Mouse (Mus musculus) G1E-ER4 (cell line): ENCODE measurements around the gene Ednrb. TPM values are rescaled to one million over a fixed set of nuclear protein-coding genes. Genes with fewer than 3 reads are reported as not detected.

ENCODE experiments used
- GATA1 ChIP-seq: IDR thresholded peaks from one replicate; pipeline ENCODE4 v1.8.0; 2012; ENCODE audit warnings: low read length, inconsistent platforms
- polyA plus RNA-seq: library from polyadenylated mRNA; stranded (reverse); fragments of >175 nt; gene quantifications from 2 replicates; pipeline ENCODE4 v1.2.3, GENCODE M21; 2012

Ednrb gene
- not detected in 2 replicates for polyA plus RNA-seq

- TF ChIP-seq GATA1 = no peak
Observed at GRCm38 (mm10) chr14:103844011-103844549, at the start of gene Ednrb. Ednrb (minus strand) TSS chr14:103844402.

GRCm38 (mm10) chr14:103892411-103892938 lies 48.3 kb upstream of the Ednrb start:
- TF ChIP-seq GATA1 = no peak

- TF ChIP-seq GATA1 = no peak
Observed at GRCm38 (mm10) chr14:103890761-103891160, 46.6 kb upstream of the Ednrb start.

GRCm38 (mm10) chr14:103884892-103885575 lies 40.8 kb upstream of the Ednrb start:
- TF ChIP-seq GATA1 = no peak

GRCm38 (mm10) chr14:103882943-103883342 lies 38.7 kb upstream of the Ednrb start:
- TF ChIP-seq GATA1 = no peak

- no peak for TF ChIP-seq GATA1
Observed at GRCm38 (mm10) chr14:103877117-103877516, 32.9 kb upstream of the Ednrb start.

- no peak for TF ChIP-seq GATA1
Observed at GRCm38 (mm10) chr14:103876598-103876997, 32.4 kb upstream of the Ednrb start.

- TF ChIP-seq GATA1 = no peak
Observed at GRCm38 (mm10) chr14:103866636-103867035, 22.4 kb upstream of the Ednrb start.

- no peak for TF ChIP-seq GATA1
Observed at GRCm38 (mm10) chr14:103865226-103865625, 21.0 kb upstream of the Ednrb start.

- no peak for TF ChIP-seq GATA1
Observed at GRCm38 (mm10) chr14:103850071-103850845, 6.1 kb upstream of the Ednrb start.

GRCm38 (mm10) chr14:103845716-103846115 lies 1.5 kb upstream of the Ednrb start:
- TF ChIP-seq GATA1 = no peak

GRCm38 (mm10) chr14:103844944-103845343 lies 742 bp upstream of the Ednrb start:
- TF ChIP-seq GATA1 = no peak

GRCm38 (mm10) chr14:103843371-103844001 lies 716 bp downstream of the Ednrb start:
- TF ChIP-seq GATA1 = no peak

GRCm38 (mm10) chr14:103842896-103843295 lies 1.3 kb downstream of the Ednrb start:
- TF ChIP-seq GATA1 = no peak

- TF ChIP-seq GATA1 = no peak
Observed at GRCm38 (mm10) chr14:103840436-103840835, 3.8 kb downstream of the Ednrb start.

- TF ChIP-seq GATA1 = no peak
Observed at GRCm38 (mm10) chr14:103838887-103839286, 5.3 kb downstream of the Ednrb start.

- TF ChIP-seq GATA1 = no peak
Observed at GRCm38 (mm10) chr14:103834589-103834988, 9.6 kb downstream of the Ednrb start.
